Mouse (Mus musculus): ENCODE data around the gene Fuk. TPM values are rescaled to one million over a fixed set of nuclear protein-coding genes. Genes with fewer than 3 reads are reported as not detected.
"Not testable (repeated sequence)": the region's sequence is repeated elsewhere in the genome, so short reads cannot be mapped to it uniquely, and the experiment has no call there.

Fuk gene
- polyA plus RNA-seq, 1 experiment from 2014 or later, result 5.1 TPM

DNA sequence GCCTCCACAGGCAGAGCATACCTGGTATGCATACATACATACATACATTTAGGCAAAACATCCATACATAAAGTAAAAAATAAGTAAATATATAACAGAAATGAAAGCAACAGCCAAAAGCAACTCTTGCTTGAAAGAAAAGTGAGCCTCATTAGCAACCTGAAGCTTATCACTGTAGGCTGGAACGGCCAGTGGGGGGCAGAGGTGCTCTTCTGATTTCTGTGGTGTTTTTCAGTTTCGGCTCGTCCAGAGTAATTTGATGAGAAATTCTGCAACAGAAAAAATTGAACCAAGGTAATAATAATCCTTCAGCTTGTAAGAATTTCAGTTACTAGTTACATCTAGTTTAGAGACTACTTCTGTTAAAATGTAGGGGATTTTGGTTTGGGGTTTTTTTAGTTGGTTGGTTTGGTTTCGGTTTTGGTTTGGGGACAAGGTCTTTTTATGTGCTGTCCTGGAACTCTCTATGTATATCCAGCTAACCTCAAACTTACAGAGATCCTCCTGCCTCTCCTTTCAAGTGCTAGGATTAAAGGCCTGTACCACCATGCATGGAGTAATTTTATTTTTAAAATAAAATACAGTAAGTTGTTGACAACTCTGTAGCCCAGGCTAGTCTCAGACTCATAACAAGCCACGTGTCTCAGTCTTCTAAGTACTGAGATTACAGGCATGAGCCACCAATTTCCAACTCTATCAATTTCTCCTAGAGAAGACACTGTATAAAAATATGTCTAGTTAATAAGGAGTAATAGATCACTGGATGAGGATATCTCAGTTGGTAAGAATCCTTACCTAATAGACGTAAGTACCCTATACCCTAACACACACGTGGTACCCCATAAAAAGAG lies 42.4 kb downstream of the Fuk start:
- no peak for ATAC-seq
- Histone ChIP-seq H3K36me3 (peaks cover 96% of the 10 kb centered on the region), H3K27me3 (replicated peaks) (no peaks in the 10 kb centered on the region), H3K4me1 (no peaks in the 10 kb centered on the region), H3K9me3 (replicated peaks) (no peaks in the 10 kb centered on the region), H3K4me3 (no peak overlapping the region), H3K4me2 (no peak overlapping the region), H3K27ac (no peak overlapping the region), H3K9ac (no peak overlapping the region)
- WGBS (ENCODE audit: insufficient replicate concordance), result 84% methylated on average over 7 of the region's 7 CpGs

GRCm38 (mm10) chr8:110856760-110857461 lies 45.4 kb downstream of the Fuk start:
- peaks cover 96% of the 10 kb centered on the region for H3K36me3 ChIP-seq

GRCm38 (mm10) chr8:110856073-110856472 lies 46.2 kb downstream of the Fuk start:
- H3K27ac ChIP-seq; H3K27me3 ChIP-seq (replicated peaks); H3K9ac ChIP-seq; H3K4me3 ChIP-seq; ATAC-seq; H3K4me2 ChIP-seq; H3K9me3 ChIP-seq (replicated peaks); H3K4me1 ChIP-seq: not testable (repeated sequence)
- H3K36me3 ChIP-seq, result peaks cover 98% of the 10 kb centered on the region
- WGBS (ENCODE audit: insufficient replicate concordance), result 90% methylated on average over 4 of the region's 4 CpGs

More at GRCm38 (mm10) chr8:110856760-110857461, 45.4 kb downstream of the Fuk start:
- no peak overlapping the region for H3K27ac ChIP-seq
- H3K27me3 ChIP-seq (replicated peaks), result no peaks in the 10 kb centered on the region
- no peaks in the 10 kb centered on the region for H3K4me1 ChIP-seq
- H3K4me2 ChIP-seq, result no peak overlapping the region
- no peaks in the 10 kb centered on the region for H3K9me3 ChIP-seq (replicated peaks)
- no peak overlapping the region for H3K4me3 ChIP-seq
- no peak for ATAC-seq
- H3K9ac ChIP-seq, result no peak overlapping the region
- WGBS (ENCODE audit: insufficient replicate concordance), result 80% methylated on average over 5 of the region's 5 CpGs

GRCm38 (mm10) chr8:110851186-110851585 lies 51.1 kb downstream of the Fuk start:
- Histone ChIP-seq H3K27ac (no peak overlapping the region), H3K9ac (no peak overlapping the region), H3K4me1 (peaks cover 11% of the 10 kb centered on the region), H3K9me3 (replicated peaks) (no peaks in the 10 kb centered on the region), H3K36me3 (peaks cover 66% of the 10 kb centered on the region), H3K4me2 (no peak overlapping the region), H3K4me3 (no peak overlapping the region), H3K27me3 (replicated peaks) (no peaks in the 10 kb centered on the region)
- 87% methylated on average over 10 of the region's 10 CpGs for WGBS (ENCODE audit: insufficient replicate concordance)
- no peak for ATAC-seq

DNA sequence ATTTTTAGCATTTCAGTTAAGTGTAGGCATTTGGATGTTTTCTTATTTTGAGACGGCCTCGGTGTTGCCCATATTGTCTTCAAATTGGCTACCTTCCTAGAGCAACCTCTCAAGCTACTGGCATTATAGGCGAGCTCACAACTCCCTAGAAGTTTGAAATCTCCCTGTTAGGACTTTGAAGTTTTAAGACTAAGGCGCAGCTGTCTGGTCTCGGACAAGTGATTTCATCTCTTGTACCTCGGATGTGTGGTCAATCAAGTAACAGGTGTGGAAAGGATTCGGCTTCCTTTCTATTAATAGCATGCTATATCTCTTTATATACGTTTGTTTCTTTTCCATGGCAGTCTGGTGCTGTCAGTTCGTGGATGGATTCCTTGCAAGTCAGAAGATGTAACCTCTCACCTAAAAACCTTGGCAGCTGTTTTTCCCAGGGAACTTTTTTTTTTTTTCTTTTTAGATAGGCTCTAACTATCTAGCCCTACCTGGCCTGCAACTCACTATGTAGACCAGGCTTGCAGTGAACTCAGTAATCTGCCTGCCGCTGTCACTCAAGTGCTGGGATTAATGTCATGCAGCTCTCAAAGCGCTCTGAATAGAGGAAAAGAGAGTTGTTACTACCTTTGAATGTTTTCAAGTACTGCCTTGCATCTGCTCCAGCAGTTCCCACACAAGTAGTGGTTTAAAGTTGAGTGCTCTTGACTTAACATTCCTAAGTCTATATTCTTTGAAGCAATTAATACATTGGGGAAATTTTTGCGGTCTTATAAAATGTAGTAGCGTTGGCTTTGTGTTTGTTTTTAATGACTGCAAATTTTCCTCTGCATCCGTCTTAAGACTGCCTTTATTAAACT lies 54.4 kb downstream of the Fuk start:
- Histone ChIP-seq H3K9me3 (replicated peaks) (no peaks in the 10 kb centered on the region), H3K27ac (peak overlapping the region; percentile 83; the same call in 1 of the 2 replicates), H3K4me1 (peaks cover 38% of the 10 kb centered on the region), H3K4me2 (peak overlapping the region; percentile 85), H3K36me3 (peaks cover 55% of the 10 kb centered on the region), H3K27me3 (replicated peaks) (no peaks in the 10 kb centered on the region), H3K9ac (peak overlapping the region; percentile 91), H3K4me3 (peak overlapping the region; percentile 93)
- 44% methylated on average over 14 of the region's 14 CpGs for WGBS (ENCODE audit: insufficient replicate concordance)
- ATAC-seq, result no peak

- Histone ChIP-seq H3K4me3 (peak overlapping the region; percentile 93), H3K27ac (peak overlapping the region; percentile 83), H3K9ac (peak overlapping the region; percentile 91), H3K4me2 (peak overlapping the region; percentile 85), H3K36me3 (peaks cover 55% of the 10 kb centered on the region), H3K27me3 (replicated peaks) (no peaks in the 10 kb centered on the region), H3K9me3 (replicated peaks) (no peaks in the 10 kb centered on the region), H3K4me1 (peaks cover 45% of the 10 kb centered on the region)
- WGBS (ENCODE audit: insufficient replicate concordance), result 1% methylated on average over 13 of the region's 13 CpGs
- peak; percentile 55 for ATAC-seq
These were observed 55.1 kb downstream of the Fuk start for GRCm38 (mm10) chr8:110847171-110847549.

DNA sequence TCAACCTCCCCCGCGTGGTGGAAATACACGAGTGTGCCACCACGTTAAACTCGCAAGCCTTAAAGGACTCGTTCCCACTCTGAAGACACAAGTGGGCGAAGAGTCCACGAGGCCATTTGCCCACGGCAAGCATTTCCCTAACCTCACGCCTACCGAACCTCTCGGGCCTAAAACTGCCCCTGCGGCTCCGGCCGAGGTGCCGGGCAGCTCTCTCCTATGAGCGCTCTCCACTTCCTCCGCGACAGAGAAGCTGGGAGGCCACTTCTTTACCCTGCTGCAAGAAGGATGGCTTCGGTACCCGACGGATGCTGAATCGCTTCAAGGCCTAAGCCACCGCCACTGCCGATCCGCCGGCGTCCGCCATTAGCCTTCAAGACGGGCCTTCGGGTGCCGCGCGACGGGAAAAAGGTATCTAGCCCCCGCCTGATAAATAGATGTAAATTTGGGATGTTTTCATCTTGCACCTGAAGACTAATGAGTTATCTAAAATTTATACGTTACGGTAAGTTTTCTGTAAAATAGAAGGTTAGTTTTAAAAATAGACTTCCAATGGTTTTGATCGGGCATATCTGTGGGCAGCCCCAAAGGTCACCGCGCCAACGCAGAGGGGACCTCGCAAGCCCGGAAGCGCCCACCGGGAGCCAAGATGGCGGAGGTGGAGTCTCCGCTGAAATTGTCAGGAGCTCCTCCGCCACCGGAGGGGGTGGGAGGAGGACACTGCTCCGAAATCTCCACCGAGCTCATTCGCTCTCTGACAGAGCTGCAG lies 55.7 kb downstream of the Fuk start, which contains the start of the genes Cog4 and Sf3b3:
TSS of gene Cog4 (plus strand) at position 196 of the 766 bp plus-strand sequence.
TSS of gene Sf3b3 (minus strand) at position 383 of the 766 bp plus-strand sequence.
- peak within 1 kb of the TSS; percentile 85 for H3K4me2 ChIP-seq
- under 1% methylated on average over 53 of the region's 53 CpGs for WGBS (ENCODE audit: insufficient replicate concordance)
- peak within 1 kb of the TSS; percentile 91 for H3K9ac ChIP-seq
- no peaks in the 10 kb centered on the region for H3K27me3 ChIP-seq (replicated peaks)
- H3K36me3 ChIP-seq, result peaks cover 53% of the 10 kb centered on the region
- H3K27ac ChIP-seq, result peak within 1 kb of the TSS; percentile 83
- peak; percentile 91 for ATAC-seq
- peak within 1 kb of the TSS; percentile 93 for H3K4me3 ChIP-seq
- peaks cover 45% of the 10 kb centered on the region for H3K4me1 ChIP-seq
- no peaks in the 10 kb centered on the region for H3K9me3 ChIP-seq (replicated peaks)

DNA sequence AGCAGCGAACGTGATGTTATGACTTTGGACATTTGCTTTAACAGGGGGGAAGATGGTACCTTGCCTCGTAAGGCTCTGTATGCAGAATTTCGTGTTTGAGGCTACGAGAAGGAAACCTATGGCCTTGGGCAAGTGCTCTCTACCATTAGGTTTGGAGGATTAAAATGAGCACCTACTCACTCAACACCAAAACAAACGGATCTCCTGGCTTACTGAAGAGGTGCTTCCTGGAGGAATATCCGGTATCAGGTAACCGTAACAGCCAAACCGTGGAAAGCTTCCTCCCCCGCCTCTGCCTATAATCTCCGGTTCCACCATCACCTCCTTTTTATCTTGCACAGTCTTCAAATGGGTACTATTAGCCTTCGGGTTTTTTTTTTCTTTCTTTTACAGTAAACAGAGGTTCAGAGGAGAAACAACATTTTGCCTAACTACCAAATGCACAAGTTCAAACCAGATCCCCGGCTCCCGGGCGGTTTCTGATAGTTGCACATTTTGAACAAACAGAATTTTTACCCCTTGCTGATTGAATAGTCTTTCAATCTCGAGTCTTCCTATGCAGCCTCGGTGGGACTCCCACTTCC lies 56.4 kb downstream of the Fuk start:
- no peaks in the 10 kb centered on the region for H3K27me3 ChIP-seq (replicated peaks)
- peaks cover 45% of the 10 kb centered on the region for H3K4me1 ChIP-seq
- ATAC-seq, result 0 out of 2 replicates have a peak, but pooled peaks have one; percentile 3
- 4% methylated on average over 17 of the region's 17 CpGs for WGBS (ENCODE audit: insufficient replicate concordance)
- peak overlapping the region; percentile 83 for H3K27ac ChIP-seq
- H3K4me3 ChIP-seq, result peak overlapping the region; percentile 93
- H3K9me3 ChIP-seq (replicated peaks), result no peaks in the 10 kb centered on the region
- H3K9ac ChIP-seq, result peak overlapping the region; percentile 91
- peaks cover 53% of the 10 kb centered on the region for H3K36me3 ChIP-seq
- peak overlapping the region; percentile 85 for H3K4me2 ChIP-seq

- no peak for ATAC-seq
- peak overlapping the region; percentile 85 for H3K4me2 ChIP-seq
- WGBS (ENCODE audit: insufficient replicate concordance), result 69% methylated on average over 3 of the region's 3 CpGs
- H3K9me3 ChIP-seq (replicated peaks), result no peaks in the 10 kb centered on the region
- no peak overlapping the region for H3K27ac ChIP-seq
- H3K36me3 ChIP-seq, result peaks cover 53% of the 10 kb centered on the region
- H3K4me1 ChIP-seq, result peaks cover 45% of the 10 kb centered on the region
- H3K9ac ChIP-seq, result peak overlapping the region; percentile 91
- H3K27me3 ChIP-seq (replicated peaks), result no peaks in the 10 kb centered on the region
- H3K4me3 ChIP-seq, result peak overlapping the region; percentile 93
These were observed 57.3 kb downstream of the Fuk start for GRCm38 (mm10) chr8:110844941-110845340.

DNA sequence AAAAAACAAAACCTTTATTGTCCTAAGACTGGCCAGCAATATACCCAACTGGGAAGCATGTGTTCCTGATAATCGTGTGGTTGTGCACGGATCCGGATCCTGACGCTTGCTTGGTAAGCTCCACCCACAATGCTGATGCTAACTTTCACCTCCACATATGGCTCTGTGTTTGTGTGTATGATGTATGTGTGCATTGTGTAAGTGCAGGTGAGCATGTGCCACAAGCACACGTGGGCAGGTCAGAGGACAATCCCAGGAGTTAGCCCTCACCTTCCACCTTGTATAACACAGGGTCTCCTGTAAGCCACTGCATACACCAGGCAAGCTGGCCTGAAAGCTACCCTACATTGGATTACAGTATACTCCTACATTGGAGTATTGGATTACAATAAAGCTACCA lies 59.1 kb downstream of the Fuk start:
- Histone ChIP-seq H3K36me3 (peaks cover 67% of the 10 kb centered on the region), H3K4me1 (peaks cover 41% of the 10 kb centered on the region), H3K27ac (no peak overlapping the region), H3K4me3 (no peak overlapping the region), H3K4me2 (no peak overlapping the region), H3K9me3 (replicated peaks) (no peaks in the 10 kb centered on the region), H3K27me3 (replicated peaks) (no peaks in the 10 kb centered on the region), H3K9ac (no peak overlapping the region)
- WGBS (ENCODE audit: insufficient replicate concordance), result 82% methylated on average over 5 of the region's 5 CpGs
- ATAC-seq, result no peak
